1 mouse cellular context compared by ENCODE assay signal in the genomic region with DNA sequence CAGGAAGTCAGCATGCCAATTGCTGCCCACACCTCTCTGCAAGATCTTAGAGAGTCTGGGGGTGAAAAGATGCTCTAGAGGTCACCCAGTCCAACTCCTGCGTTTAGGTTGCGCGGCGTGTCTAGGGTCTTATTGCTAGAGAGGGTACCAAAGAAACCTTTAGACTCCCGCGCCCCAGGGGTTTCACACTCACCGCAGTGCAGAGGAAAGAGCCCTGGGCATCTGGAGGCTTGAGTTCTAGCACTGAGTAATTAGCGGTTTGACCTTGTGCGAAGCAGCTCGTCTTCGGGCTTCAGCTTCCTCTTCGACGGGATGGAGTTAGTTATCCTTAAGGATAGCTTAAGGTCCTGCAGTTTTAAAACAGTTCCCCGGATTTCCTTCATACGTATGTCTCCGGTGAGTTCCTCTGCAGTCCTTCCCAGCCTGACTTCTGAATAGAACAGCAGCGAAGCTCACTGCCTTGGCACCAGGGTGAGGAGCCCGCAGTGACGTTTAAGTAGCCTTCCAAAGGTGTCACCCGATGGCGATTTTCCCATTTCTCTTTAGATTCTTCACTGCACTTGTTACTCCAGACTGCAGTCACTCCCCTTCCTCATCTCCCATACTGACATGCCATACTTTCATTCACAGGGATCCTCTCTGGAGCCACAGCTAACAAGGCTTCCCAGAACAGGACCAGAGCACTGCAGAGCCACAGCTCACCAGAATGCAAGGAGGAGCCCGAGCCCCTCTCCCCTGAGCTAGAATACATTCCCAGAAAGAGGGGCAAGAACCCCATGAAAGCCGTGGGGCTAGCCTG.
A peak's percentile ranks its signal among the peaks of the same experiment; 100 is the strongest.
TF ChIP-seq lines count a peak whose summit lies in the region.

No protein-coding gene starts in this region.

TF ChIP-seq in CH12.LX, 34 proteins besides CTCF, POLR2A, EP300 and RAD21:
- TF ChIP-seq BHLHE40 (IDR thresholded peaks at IDR 0.05; ENCODE audit: low read depth, low read length): no peak
- peak; percentile 39; the same call in 1 of the 2 replicates for TF ChIP-seq POLR2AphosphoS2 (IDR thresholded peaks at IDR 0.05; ENCODE audit: low read depth, low read length)
- TF ChIP-seq IRF4 (IDR thresholded peaks at IDR 0.05; ENCODE audit: low read depth, low read length): no peak
- no peak for TF ChIP-seq TBP (conservative IDR thresholded peaks at IDR 0.05; ENCODE audit: low read depth, low read length)
- TF ChIP-seq MAFK (IDR thresholded peaks at IDR 0.05; ENCODE audit: insufficient replicate concordance, low read length): no peak
- no peak for TF ChIP-seq NRF1 (IDR thresholded peaks at IDR 0.05; ENCODE audit: low read depth, low read length)
- peak; percentile 19; the same call in 1 of the 2 replicates for TF ChIP-seq MYC (IDR thresholded peaks at IDR 0.05; ENCODE audit: low read depth, low read length)
- no peak for TF ChIP-seq ZNF384 (IDR thresholded peaks at IDR 0.05; ENCODE audit: low read depth, low read length)
- no peak for TF ChIP-seq HCFC1 (IDR thresholded peaks at IDR 0.05; ENCODE audit: low read depth, low read length)
- TF ChIP-seq NELFE (IDR thresholded peaks at IDR 0.05; ENCODE audit: low read depth, low read length): no peak
- TF ChIP-seq CHD2 (IDR thresholded peaks at IDR 0.05; ENCODE audit: low read length): no peak
- TF ChIP-seq ELF1 (IDR thresholded peaks at IDR 0.05; ENCODE audit: low read depth, low read length): no peak
